Mouse (Mus musculus) megakaryocyte, adult 5-6 weeks (primary cell): ENCODE results near the gene P2ry6. TPM values are rescaled to one million over a fixed set of nuclear protein-coding genes. Genes with fewer than 3 reads are reported as not detected.
A peak's percentile ranks its signal among the peaks of the same experiment; 100 is the strongest.

ENCODE experiments used
- ATAC-seq: 2 replicates; pipeline ENCODE4 v1.8.0; 2016; ENCODE audit warnings: mild to moderate bottlenecking, inconsistent platforms; ENCODE audit not compliant: poor library complexity, severe bottlenecking
- total RNA-seq, 2 experiments: library from RNA; stranded (forward) in 1 of 2; stranded (reverse) in 1 of 2; fragments of 153-499, 151-499 nt in 1 of 2; fragments of 221-1000, 200-1000 nt in 1 of 2; gene quantifications; 2 replicates each; pipeline versions ENCODE4 v1.2.3 to v1.2.4; 2015 to 2017

P2ry6 gene
- 32.8 and 34.2 TPM in 2 replicates for total RNA-seq (2015)
- 12.0 and 12.9 TPM in 2 replicates for total RNA-seq (2017)

GRCm38 (mm10) chr7:100974135-100974903 lies at the start of gene P2ry6:
TSS of gene P2ry6 (minus strand) at chr7:100974649.
- ATAC-seq, result 0 out of 2 replicates have a peak, but pooled peaks have one; percentile 10

GRCm38 (mm10) chr7:101017492-101017891 lies 43.0 kb upstream of the P2ry6 start:
- no peak for ATAC-seq

GRCm38 (mm10) chr7:101017021-101017461 lies 42.6 kb upstream of the P2ry6 start:
- ATAC-seq, result no peak

- no peak for ATAC-seq
Observed at GRCm38 (mm10) chr7:101014985-101015384, 40.5 kb upstream of the P2ry6 start.

GRCm38 (mm10) chr7:101014041-101014440 lies 39.6 kb upstream of the P2ry6 start:
- no peak for ATAC-seq

- no peak for ATAC-seq
Observed at GRCm38 (mm10) chr7:101012541-101012940, 38.1 kb upstream of the P2ry6 start, which contains the start of gene P2ry2. TSS of gene P2ry2 (minus strand) at chr7:101012866.

- peak; percentile 96 for ATAC-seq
Observed at GRCm38 (mm10) chr7:101011681-101012367, 37.4 kb upstream of the P2ry6 start.

GRCm38 (mm10) chr7:101010741-101011140 lies 36.3 kb upstream of the P2ry6 start:
- no peak for ATAC-seq

GRCm38 (mm10) chr7:101006201-101006600 lies 31.8 kb upstream of the P2ry6 start:
- no peak for ATAC-seq

- no peak for ATAC-seq
Observed at GRCm38 (mm10) chr7:101005119-101005518, 30.7 kb upstream of the P2ry6 start.

GRCm38 (mm10) chr7:101003442-101004326 lies 29.2 kb upstream of the P2ry6 start:
- peak; percentile 24; the same call in 1 of the 2 replicates for ATAC-seq

GRCm38 (mm10) chr7:101002274-101002673 lies 27.8 kb upstream of the P2ry6 start:
- ATAC-seq, result no peak

- ATAC-seq, result no peak
Observed at GRCm38 (mm10) chr7:100999623-101000022, 25.2 kb upstream of the P2ry6 start.

- ATAC-seq, result no peak
Observed at GRCm38 (mm10) chr7:100998578-100998960, 24.1 kb upstream of the P2ry6 start.

- no peak for ATAC-seq
Observed at GRCm38 (mm10) chr7:100997951-100998577, 23.6 kb upstream of the P2ry6 start.

- ATAC-seq, result no peak
Observed at GRCm38 (mm10) chr7:100997215-100997614, 22.8 kb upstream of the P2ry6 start.

- ATAC-seq, result no peak
Observed at GRCm38 (mm10) chr7:100995951-100996350, 21.5 kb upstream of the P2ry6 start.

GRCm38 (mm10) chr7:100995260-100995864 lies 20.9 kb upstream of the P2ry6 start:
- ATAC-seq, result no peak

- ATAC-seq, result no peak
Observed at GRCm38 (mm10) chr7:100993166-100993565, 18.7 kb upstream of the P2ry6 start.

- peak; percentile 87 for ATAC-seq
Observed at GRCm38 (mm10) chr7:100991972-100992371, 17.5 kb upstream of the P2ry6 start.
